Mouse (Mus musculus) hindbrain, embryonic 13.5 days (tissue): ENCODE results near the gene Apc2. TPM values are rescaled to one million over a fixed set of nuclear protein-coding genes. Genes with fewer than 3 reads are reported as not detected.

Source experiments
- ATAC-seq: fragments of 200-750 bp; cut with Nextera tagmentation; 2 replicates; pipeline ENCODE4 v1.8.0; 2017; ENCODE audit warnings: moderate TSS enrichment; ENCODE audit not compliant: low FRiP score
- H3K27ac ChIP-seq: fragments of 300-500 bp; sonication (generic); 2 replicates; pipeline ENCODE4 v1.5.1; 2015; ENCODE audit warnings: inconsistent platforms, mild to moderate bottlenecking, moderate library complexity
- H3K27me3 ChIP-seq: fragments of 300-500 bp; sonication (generic); 2 replicates; pipeline ENCODE4 v1.6.1; 2015; ENCODE audit warnings: mild to moderate bottlenecking, inconsistent platforms
- H3K36me3 ChIP-seq: fragments of 300-500 bp; sonication (generic); 2 replicates; pipeline ENCODE4 v1.6.1; 2015; ENCODE audit warnings: mild to moderate bottlenecking, inconsistent platforms
- H3K4me1 ChIP-seq: fragments of 300-500 bp; sonication (generic); replicated peaks from 2 replicates; pipeline ENCODE4 v1.6.1; 2015; ENCODE audit warnings: inconsistent platforms
- H3K4me2 ChIP-seq: fragments of 300-500 bp; sonication (generic); 2 replicates; pipeline ENCODE4 v1.6.1; 2015; ENCODE audit warnings: inconsistent platforms, mild to moderate bottlenecking, moderate library complexity
- H3K4me3 ChIP-seq: fragments of 300-500 bp; sonication (generic); 2 replicates; pipeline ENCODE4 v1.5.1; 2015; ENCODE audit warnings: mild to moderate bottlenecking, inconsistent platforms
- H3K9ac ChIP-seq: fragments of 300-500 bp; sonication (generic); 2 replicates; pipeline ENCODE4 v1.6.1; 2015; ENCODE audit warnings: mild to moderate bottlenecking, inconsistent platforms
- H3K9me3 ChIP-seq: fragments of 300-500 bp; sonication (generic); 2 replicates; pipeline ENCODE4 v1.6.1; 2016; ENCODE audit warnings: inconsistent platforms
- WGBS: fragments of 180-500 bp; shearing (Covaris S2); methylation state at CpG from one replicate; pipeline ENCODE4 v1.1.7; 2015; 5-methylcytosine and 5-hydroxymethylcytosine counted together
- polyA plus RNA-seq: library from polyadenylated mRNA; unstranded; fragments of >200 nt; fragmentation: Nextera tagmentation; extraction: Ambion mirVana; gene quantifications from 2 replicates; pipeline ENCODE4 v1.2.1, GENCODE M21; 2015

Apc2 gene
- polyA plus RNA-seq, 1 experiment from 2014 or later = 182 TPM

DNA sequence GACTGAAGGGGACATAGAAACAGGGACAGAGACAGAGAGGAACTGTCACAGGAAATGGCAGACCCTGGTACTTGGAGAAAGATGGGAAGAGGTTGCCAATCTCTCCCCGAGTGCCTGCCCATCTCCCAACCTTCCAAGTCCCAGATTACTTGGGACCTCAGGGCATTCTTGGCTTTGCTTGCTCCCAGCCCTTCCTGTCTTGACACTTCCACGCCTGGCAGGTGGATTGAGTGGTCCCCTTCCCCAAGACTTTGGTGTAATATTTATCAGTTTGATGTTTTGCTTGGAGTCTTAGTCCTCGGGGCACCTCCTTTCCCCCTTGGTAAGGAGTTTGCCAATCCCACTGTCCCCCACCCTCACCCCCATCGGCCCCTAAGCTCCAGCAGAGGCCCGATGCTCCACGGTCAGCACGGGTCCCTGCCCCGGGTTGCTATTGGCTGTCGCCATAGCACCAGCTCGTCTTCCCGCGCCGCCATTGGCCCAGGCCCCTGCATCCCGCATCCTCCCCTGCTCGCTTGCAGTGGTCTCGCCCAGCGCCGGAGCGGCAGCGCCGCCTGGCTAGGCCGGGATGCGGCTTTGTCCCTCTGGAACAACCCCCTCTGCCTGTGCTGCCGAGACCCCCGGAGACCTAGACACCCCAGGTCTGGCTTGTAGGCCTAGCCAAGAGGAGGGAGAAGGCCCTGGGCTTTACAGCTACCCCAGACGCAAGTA lies 2.9 kb downstream of the Apc2 start:
- peak overlapping the region; percentile 98 for H3K4me2 ChIP-seq
- H3K36me3 ChIP-seq = peaks cover 33% of the 10 kb centered on the region
- WGBS = 2% methylated on average over 26 of the region's 26 CpGs
- H3K4me1 ChIP-seq = peaks cover 89% of the 10 kb centered on the region
- peak overlapping the region; percentile 99 for H3K9ac ChIP-seq
- H3K27ac ChIP-seq = peak overlapping the region; percentile 97
- peak overlapping the region; percentile 69 for H3K4me3 ChIP-seq
- no peaks in the 10 kb centered on the region for H3K9me3 ChIP-seq
- ATAC-seq = peak; percentile 72
- no peaks in the 10 kb centered on the region for H3K27me3 ChIP-seq

DNA sequence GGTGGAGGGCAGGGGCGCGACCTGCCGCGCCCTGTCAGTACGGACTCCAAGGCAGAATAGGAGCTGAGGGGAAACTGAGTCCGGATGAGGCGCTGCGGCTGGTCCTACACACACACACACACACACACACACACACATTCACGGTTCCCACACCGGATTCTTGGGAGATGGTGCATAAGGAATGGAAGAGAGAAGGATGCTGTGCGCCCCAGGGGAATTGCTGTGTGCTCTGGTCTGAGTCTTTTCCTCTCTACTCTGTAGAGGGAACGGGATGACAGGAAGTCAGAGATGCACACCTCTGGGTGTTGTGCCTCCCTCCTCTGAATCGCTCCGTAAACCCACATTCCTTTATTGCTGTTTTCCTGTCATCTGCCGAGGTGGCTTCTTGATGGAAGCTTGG lies 3.5 kb downstream of the Apc2 start:
- Histone ChIP-seq H3K4me3 (peak overlapping the region; percentile 69), H3K27me3 (no peaks in the 10 kb centered on the region), H3K27ac (peak overlapping the region; percentile 97), H3K9me3 (no peaks in the 10 kb centered on the region), H3K4me2 (peak overlapping the region; percentile 98), H3K9ac (peak overlapping the region; percentile 99), H3K4me1 (peaks cover 89% of the 10 kb centered on the region), H3K36me3 (peaks cover 33% of the 10 kb centered on the region)
- 6% methylated on average over 12 of the region's 15 CpGs for WGBS
- no peak for ATAC-seq

DNA sequence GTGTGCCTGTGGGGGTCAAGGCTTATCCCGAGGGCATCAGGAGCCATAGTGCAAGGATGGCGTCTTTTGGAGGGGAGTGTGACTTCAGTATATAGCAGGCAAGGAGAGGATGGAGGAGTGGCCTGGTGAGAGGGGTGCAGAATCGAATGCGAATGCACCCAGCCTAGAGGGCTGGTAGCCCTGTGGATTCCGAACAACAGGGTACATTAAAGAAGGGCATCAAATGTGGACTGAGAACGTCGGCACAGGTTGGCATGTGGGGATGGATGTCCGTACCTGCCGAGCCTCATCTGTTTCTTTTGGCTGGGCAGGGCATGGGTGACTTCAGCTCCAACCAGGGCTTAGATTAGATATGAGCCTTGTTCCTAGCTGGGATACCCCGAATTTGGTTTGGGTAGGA lies 4.0 kb downstream of the Apc2 start:
- Histone ChIP-seq H3K27ac (peak overlapping the region; percentile 97), H3K4me2 (peak overlapping the region; percentile 98), H3K9ac (peak overlapping the region; percentile 99), H3K4me1 (peaks cover 89% of the 10 kb centered on the region), H3K27me3 (no peaks in the 10 kb centered on the region), H3K36me3 (peaks cover 33% of the 10 kb centered on the region), H3K4me3 (peak overlapping the region; percentile 69), H3K9me3 (no peaks in the 10 kb centered on the region)
- no peak for ATAC-seq
- 30% methylated on average over 10 of the region's 10 CpGs for WGBS

DNA sequence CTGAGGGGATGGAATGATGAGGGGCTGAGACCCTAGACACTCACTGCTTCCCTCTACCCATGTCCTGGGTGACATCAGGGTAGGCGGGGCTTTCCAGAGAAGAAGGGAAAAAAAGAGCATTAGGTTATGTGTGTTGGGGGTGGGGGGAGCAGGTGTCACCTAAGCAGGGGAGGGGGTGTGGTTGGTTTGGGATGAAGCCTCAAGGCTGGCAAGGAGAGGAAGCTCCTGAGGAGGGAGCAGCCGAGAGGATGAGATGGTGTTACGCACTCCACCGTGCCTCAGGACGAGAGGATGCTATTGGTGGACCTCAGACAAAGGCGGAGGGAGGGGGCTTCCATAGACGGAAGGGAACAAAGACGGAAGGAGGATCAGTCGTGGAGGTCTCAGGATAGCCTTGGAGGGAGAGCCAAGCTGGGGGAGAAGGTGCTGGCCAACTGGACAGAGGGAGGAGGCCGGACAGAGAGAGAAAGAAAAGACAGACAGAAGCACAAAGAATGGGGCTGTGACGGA lies 5.0 kb downstream of the Apc2 start:
- Histone ChIP-seq H3K9me3 (no peaks in the 10 kb centered on the region), H3K9ac (peak overlapping the region; percentile 99), H3K4me1 (peaks cover 89% of the 10 kb centered on the region), H3K4me2 (peak overlapping the region; percentile 98), H3K36me3 (peaks cover 39% of the 10 kb centered on the region), H3K27ac (peak overlapping the region; percentile 97), H3K27me3 (no peaks in the 10 kb centered on the region), H3K4me3 (peak overlapping the region; percentile 69)
- WGBS = 6% methylated on average over 11 of the region's 11 CpGs
- ATAC-seq = peak; percentile 85

DNA sequence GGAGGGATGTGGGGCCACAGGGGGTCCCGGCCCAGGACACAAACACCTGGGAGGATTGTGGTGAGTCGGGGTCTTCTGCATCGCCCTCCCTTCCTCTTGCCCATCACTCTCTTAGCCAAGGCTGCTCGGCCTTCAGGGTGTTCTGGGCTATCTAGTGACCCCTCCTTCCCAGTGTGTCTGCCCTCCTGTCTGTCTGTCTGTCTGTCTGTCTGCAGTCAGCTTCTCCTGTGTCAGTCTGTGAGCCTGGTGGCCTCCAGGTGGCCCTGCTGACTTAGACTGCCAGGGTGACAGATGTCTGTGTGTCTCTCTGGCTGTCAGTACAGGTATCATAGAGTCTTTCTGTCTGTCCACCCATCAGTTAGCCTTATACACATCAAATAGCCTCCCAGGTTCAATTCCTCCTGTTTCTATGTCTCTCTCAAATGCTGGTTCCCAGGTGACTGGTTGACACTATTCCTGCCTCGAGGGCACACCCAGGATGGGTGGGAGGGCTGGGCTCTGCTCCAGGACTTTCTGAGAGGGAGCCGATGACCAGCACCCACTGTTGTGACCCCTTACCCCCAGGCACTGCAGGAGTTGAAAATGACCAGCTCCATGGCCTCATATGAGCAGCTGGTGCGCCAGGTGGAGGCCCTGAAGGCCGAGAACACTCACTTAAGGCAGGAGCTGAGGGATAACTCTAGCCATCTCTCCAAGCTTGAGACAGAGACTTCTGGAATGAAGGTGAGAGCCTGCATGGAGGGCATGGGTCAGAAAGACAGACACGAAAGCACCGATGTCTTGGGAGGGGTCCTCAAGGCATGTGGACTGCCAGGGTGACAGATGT lies 5.7 kb downstream of the Apc2 start:
- H3K4me2 ChIP-seq = peak overlapping the region; percentile 98
- peak overlapping the region; percentile 69 for H3K4me3 ChIP-seq
- H3K27ac ChIP-seq = peak overlapping the region; percentile 97
- 55% methylated on average over 10 of the region's 10 CpGs for WGBS
- ATAC-seq = peak; percentile 15; the same call in 1 of the 2 replicates
- peaks cover 89% of the 10 kb centered on the region for H3K4me1 ChIP-seq
- peak overlapping the region; percentile 99 for H3K9ac ChIP-seq
- no peaks in the 10 kb centered on the region for H3K9me3 ChIP-seq
- H3K27me3 ChIP-seq = no peaks in the 10 kb centered on the region
- H3K36me3 ChIP-seq = peaks cover 46% of the 10 kb centered on the region

DNA sequence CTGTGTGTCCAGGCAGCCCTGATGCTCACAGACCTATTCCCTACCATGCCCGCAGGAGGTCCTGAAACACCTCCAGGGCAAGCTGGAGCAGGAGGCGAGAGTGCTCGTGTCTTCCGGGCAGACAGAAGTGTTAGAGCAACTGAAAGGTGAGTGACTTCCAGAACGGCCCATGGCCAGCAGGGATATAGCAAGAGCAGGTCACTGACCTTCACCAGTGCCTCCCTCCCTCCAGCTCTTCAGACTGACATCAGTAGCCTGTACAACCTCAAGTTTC lies 6.2 kb downstream of the Apc2 start:
- H3K9ac ChIP-seq = peak overlapping the region; percentile 99
- peaks cover 86% of the 10 kb centered on the region for H3K4me1 ChIP-seq
- H3K27me3 ChIP-seq = no peaks in the 10 kb centered on the region
- peaks cover 52% of the 10 kb centered on the region for H3K36me3 ChIP-seq
- WGBS = 44% methylated on average over 5 of the region's 5 CpGs
- H3K27ac ChIP-seq = peak overlapping the region; percentile 97
- H3K4me3 ChIP-seq = peak overlapping the region; percentile 69
- no peak for ATAC-seq
- H3K9me3 ChIP-seq = no peaks in the 10 kb centered on the region
- peak overlapping the region; percentile 98 for H3K4me2 ChIP-seq

DNA sequence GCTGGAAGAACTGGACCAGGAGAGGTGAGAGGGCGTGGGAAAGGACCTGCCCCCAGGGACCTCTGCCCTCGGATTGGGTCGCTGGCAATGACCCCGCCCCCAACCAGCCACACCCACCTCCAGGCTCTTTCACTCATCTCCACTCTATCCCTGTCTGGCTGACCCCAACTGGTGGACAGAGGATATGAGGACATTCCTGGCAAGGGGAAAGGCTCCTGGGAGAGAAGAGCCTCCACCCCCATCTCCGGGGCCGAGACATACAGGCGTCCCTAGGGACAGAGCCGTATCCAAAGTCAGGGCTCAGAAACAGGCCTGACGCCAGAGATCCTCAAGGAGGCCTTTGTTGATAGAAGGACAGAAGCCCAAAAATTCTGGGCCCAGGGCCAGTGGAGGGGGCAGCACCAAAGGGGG lies 6.7 kb downstream of the Apc2 start:
- Histone ChIP-seq H3K4me1 (peaks cover 86% of the 10 kb centered on the region), H3K27ac (peak overlapping the region; percentile 97), H3K4me3 (peak overlapping the region; percentile 69), H3K36me3 (peaks cover 56% of the 10 kb centered on the region), H3K9ac (peak overlapping the region; percentile 99), H3K27me3 (no peaks in the 10 kb centered on the region), H3K4me2 (peak overlapping the region; percentile 98), H3K9me3 (no peaks in the 10 kb centered on the region)
- 6% methylated on average over 9 of the region's 9 CpGs for WGBS
- ATAC-seq = no peak; the same call in 1 of the 2 replicates

DNA sequence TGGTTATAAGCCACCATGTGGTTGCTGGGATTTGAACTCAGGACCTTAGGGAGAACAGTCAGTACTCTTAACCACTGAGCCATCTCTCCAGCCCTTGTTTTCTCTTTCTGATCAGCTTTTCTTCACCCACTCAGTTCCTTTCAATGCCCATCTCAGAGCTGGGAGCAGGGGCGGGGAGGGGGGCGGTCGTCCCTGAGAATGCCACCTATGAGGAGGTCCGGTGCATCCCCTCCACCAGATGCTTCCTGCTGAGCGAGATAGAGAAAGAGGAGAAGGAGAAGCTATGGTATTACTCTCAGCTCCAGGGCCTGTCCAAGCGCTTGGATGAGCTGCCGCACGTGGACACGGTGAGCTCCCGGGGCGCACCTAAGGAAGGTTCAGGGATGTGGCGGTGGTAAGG lies 8.7 kb downstream of the Apc2 start:
- H3K36me3 ChIP-seq = peaks cover 76% of the 10 kb centered on the region
- H3K27me3 ChIP-seq = no peaks in the 10 kb centered on the region
- no peak overlapping the region for H3K27ac ChIP-seq
- H3K4me2 ChIP-seq = peak overlapping the region; percentile 46
- peaks cover 78% of the 10 kb centered on the region for H3K4me1 ChIP-seq
- 32% methylated on average over 12 of the region's 12 CpGs for WGBS
- H3K9me3 ChIP-seq = no peaks in the 10 kb centered on the region
- ATAC-seq = no peak
- H3K4me3 ChIP-seq = peak overlapping the region; percentile 15
- H3K9ac ChIP-seq = peak overlapping the region; percentile 58

DNA sequence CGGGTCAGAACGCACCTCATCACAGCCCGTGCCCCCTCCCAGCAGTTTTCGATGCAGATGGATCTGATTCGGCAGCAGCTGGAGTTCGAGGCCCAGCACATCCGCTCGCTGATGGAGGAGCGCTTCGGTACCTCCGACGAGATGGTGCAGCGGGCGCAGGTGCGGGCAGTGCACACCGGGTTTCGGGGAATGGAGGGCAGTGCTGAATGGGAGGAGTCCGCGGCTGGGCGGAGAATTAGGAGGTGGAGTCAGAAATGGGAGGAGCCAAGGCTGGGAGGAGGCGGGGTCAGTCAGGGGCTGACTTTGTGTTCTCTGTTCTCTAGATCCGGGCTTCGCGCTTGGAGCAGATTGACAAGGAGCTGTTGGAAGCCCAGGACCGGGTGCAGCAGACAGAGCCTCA lies 9.1 kb downstream of the Apc2 start:
- Histone ChIP-seq H3K9me3 (no peaks in the 10 kb centered on the region), H3K27ac (no peak overlapping the region), H3K4me1 (peaks cover 75% of the 10 kb centered on the region), H3K9ac (peak overlapping the region; percentile 58), H3K4me2 (peak overlapping the region; percentile 46), H3K27me3 (no peaks in the 10 kb centered on the region), H3K4me3 (peak overlapping the region; percentile 15), H3K36me3 (peaks cover 80% of the 10 kb centered on the region)
- WGBS = 25% methylated on average over 25 of the region's 25 CpGs
- ATAC-seq = no peak

DNA sequence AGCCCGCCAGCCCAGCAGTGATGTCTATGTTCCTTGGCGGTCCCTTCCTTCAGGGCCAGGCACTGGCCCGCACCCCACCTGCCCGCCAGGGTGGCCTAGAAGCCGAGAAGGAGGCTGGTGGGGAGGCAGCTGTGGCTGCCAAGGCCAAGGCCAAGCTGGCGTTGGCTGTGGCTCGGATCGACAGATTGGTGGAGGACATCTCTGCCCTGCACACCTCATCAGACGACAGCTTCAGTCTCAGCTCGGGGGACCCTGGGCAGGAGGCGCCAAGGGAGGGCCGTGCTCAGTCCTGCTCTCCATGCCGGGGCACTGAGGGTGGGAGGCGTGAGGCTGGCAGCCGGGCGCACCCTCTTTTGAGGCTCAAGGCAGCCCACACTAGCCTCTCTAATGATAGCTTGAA lies 15.8 kb downstream of the Apc2 start:
- H3K27me3 ChIP-seq = peaks cover 3% of the 10 kb centered on the region; the same call in 1 of the 2 replicates
- no peak overlapping the region for H3K9ac ChIP-seq
- no peak for ATAC-seq
- H3K4me2 ChIP-seq = no peak overlapping the region
- no peak overlapping the region for H3K4me3 ChIP-seq
- peaks cover 59% of the 10 kb centered on the region for H3K4me1 ChIP-seq
- 88% methylated on average over 16 of the region's 16 CpGs for WGBS
- no peaks in the 10 kb centered on the region for H3K9me3 ChIP-seq
- peaks cover 100% of the 10 kb centered on the region for H3K36me3 ChIP-seq
- no peak overlapping the region for H3K27ac ChIP-seq

DNA sequence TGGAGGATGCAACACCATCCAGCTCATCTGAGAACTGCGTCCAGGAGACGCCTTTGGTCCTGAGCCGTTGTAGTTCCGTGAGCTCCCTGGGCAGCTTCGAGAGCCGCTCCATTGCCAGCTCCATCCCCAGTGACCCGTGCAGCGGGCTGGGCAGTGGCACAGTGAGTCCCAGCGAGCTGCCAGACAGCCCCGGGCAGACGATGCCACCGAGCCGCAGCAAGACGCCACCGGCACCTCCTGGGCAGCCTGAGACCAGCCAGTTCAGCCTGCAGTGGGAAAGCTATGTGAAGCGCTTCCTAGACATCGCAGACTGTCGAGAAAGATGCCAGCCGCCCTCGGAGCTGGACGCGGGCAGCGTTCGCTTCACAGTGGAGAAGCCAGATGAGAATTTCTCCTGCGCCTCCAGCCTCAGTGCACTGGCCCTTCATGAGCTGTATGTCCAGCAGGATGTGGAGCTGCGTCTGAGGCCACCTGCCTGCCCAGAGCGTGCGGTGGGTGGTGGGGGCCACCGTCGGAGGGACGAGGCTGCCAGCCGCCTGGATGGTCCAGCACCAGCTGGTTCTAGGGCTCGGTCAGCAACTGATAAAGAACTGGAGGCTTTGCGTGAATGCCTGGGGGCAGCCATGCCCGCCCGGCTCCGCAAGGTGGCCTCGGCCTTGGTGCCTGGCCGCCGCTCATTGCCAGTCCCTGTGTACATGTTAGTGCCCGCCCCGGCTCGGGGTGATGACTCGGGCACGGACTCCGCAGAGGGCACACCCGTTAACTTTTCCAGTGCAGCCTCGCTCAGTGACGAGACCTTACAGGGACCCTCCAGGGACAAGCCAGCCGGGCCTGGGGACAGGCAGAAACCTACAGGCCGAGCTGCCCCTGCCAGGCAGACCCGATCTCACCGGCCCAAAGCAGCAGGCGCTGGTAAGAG lies 17.1 kb downstream of the Apc2 start:
- H3K4me3 ChIP-seq = 0 out of 2 replicates have a peak overlapping the region, but pooled peaks have one; percentile 4
- H3K9ac ChIP-seq = 0 out of 2 replicates have a peak overlapping the region, but pooled peaks have one; percentile 5
- H3K4me1 ChIP-seq = peaks cover 61% of the 10 kb centered on the region
- peaks cover 3% of the 10 kb centered on the region; the same call in 1 of the 2 replicates for H3K27me3 ChIP-seq
- no peaks in the 10 kb centered on the region for H3K9me3 ChIP-seq
- whole genome bisulfite sequencing = 71% methylated on average over 54 of the region's 54 CpGs
- peak; percentile 7; the same call in 1 of the 2 replicates for ATAC-seq
- no peak overlapping the region for H3K27ac ChIP-seq
- no peak overlapping the region for H3K4me2 ChIP-seq
- H3K36me3 ChIP-seq = peaks cover 100% of the 10 kb centered on the region
